Mouse (Mus musculus) small intestine, adult 2 months (tissue): ENCODE data around the gene Nck1. TPM values are rescaled to one million over a fixed set of nuclear protein-coding genes. Genes with fewer than 3 reads are reported as not detected.

Experiments used
- H3K27ac ChIP-seq: fragments of 200-500 bp; 2 replicates; pipeline ENCODE4 v1.5.1; 2012; ENCODE audit warnings: low read depth, low read length, control low read depth, inconsistent platforms; ENCODE audit not compliant: insufficient read depth
- H3K27me3 ChIP-seq: fragments of 200-500 bp; 2 replicates; pipeline ENCODE4 v1.6.1; 2012; ENCODE audit warnings: mild to moderate bottlenecking, moderate library complexity, low read length, inconsistent platforms; ENCODE audit not compliant: control insufficient read depth, insufficient read depth
- H3K36me3 ChIP-seq: fragments of 200-500 bp; 2 replicates; pipeline ENCODE4 v1.6.1; 2012; ENCODE audit warnings: mild to moderate bottlenecking, low read length, control low read depth, inconsistent platforms; ENCODE audit not compliant: control insufficient read depth, insufficient read depth
- H3K4me1 ChIP-seq: fragments of 200-500 bp; 2 replicates; pipeline ENCODE4 v1.6.1; 2012; ENCODE audit warnings: low read length, inconsistent platforms, mixed read lengths; ENCODE audit not compliant: control insufficient read depth, insufficient read depth, insufficient read length
- H3K4me3 ChIP-seq: fragments of 200-500 bp; 2 replicates; pipeline ENCODE4 v1.5.1; 2012; ENCODE audit warnings: low read depth, mild to moderate bottlenecking, control low read depth, inconsistent platforms, low read length, moderate library complexity
- CTCF ChIP-seq: fragments of 200-500 bp; IDR thresholded peaks from 2 replicates; pipeline ENCODE4 v1.5.1; 2012; ENCODE audit warnings: low read depth, mild to moderate bottlenecking, control low read depth, inconsistent platforms, low read length, moderate library complexity, mixed read lengths; ENCODE audit not compliant: insufficient replicate concordance, insufficient read length; ENCODE audit errors: extremely low read depth
- POLR2A ChIP-seq: fragments of 200-500 bp; IDR thresholded peaks from 2 replicates; pipeline ENCODE4 v1.6.1; 2012; ENCODE audit warnings: low read depth, mild to moderate bottlenecking, control low read depth, inconsistent platforms, low read length, moderate library complexity
- WGBS: fragments of 180-500 bp; shearing (Covaris S2); methylation state at CpG from one replicate; pipeline ENCODE4 v1.1.7; 2018; 5-methylcytosine and 5-hydroxymethylcytosine counted together
- polyA plus RNA-seq: library from polyadenylated mRNA; depleted of rRNA; stranded (reverse); fragments of >200 nt; gene quantifications from 2 replicates; pipeline ENCODE4 v1.2.3, GENCODE M21; 2012

Gene Nck1
- polyA plus RNA-seq, 1 experiment = 0.71 TPM

DNA sequence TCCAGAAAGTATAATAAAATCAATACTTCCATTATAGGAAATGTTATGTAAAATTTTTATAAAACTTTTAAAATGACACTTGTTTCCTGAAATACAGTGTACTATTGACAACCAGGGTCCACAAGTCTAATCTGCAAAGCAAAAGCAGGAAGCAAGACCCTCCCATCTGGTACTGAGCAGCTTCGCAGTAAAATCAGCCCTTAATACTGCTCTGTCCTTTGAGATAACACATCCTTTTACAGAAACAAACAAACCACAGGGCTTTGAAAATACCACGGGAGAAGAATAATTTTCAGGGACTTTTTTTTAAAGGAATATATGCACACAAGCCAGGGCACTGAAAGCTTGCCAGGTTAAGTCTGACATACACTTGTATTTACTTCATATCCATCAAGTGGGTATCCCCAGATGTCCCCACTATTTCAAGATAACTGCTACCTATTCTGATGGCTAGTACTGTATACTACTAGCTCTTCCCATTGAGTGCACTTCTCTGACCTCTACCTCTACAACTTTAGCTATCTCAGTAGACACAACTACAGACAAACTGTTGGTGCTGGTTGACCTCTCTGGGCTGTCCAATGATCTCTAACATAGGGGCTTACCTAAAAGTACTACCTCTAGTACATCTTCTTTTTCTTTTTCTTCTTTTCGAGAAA, 13.0 kb downstream of the Nck1 start:
- Histone ChIP-seq H3K4me1 (no peaks in the 10 kb centered on the region), H3K4me3 (no peak overlapping the region), H3K36me3 (0 out of 2 replicates have a peak, but pooled peaks cover 1% of the 10 kb centered on the region), H3K27ac (no peak overlapping the region), H3K27me3 (no peaks in the 10 kb centered on the region)
- WGBS = 52% methylated on average over 3 of the region's 3 CpGs
- TF ChIP-seq POLR2A (no peak), CTCF (no peak)

DNA sequence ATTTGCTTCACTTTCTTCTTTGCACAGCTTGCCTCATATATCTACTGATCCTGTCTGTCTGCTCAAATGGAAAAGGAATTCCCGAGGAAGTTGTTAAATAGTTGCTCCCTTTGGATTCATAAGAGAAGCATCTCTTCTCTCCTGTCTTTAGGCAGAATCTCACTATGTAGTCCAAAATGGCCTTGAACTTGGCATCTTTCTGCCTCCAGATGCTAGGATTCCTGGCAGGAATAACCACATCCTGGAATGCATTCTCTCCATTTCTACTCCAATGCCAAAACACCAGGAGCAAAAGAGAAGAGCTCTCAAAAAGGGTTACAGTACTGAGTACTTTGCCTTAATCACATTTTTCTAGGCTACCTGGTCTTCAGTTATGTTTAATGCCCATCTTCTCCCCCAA, 14.6 kb downstream of the Nck1 start:
- no peak overlapping the region for H3K27ac ChIP-seq
- WGBS = 56% methylated on average over 1 of the region's 1 CpGs
- no peaks in the 10 kb centered on the region for H3K4me1 ChIP-seq

DNA sequence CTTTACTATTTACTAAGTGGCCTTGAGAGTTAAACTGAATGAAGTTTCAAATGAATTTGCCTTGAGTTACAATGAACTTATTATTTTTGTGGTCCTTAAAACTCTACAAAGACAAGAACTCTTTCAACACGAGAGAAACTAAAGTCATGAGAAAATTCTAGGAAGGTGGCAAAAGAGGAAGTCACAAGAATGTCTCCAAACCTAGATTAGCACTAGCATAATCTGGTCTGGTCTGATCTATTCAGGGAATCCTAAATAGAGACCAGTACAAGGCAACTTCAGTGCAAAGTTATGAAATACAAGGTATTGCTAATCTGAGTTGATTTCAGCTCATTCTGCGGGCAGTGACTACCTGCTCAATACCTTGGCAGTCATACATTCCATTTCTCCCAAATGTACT, 20.7 kb downstream of the Nck1 start:
- TF ChIP-seq CTCF (no peak), POLR2A (no peak)
- WGBS = 75% methylated on average over 2 of the region's 2 CpGs
- Histone ChIP-seq H3K27ac (no peak overlapping the region), H3K4me3 (no peak overlapping the region), H3K4me1 (0 out of 2 replicates have a peak, but pooled peaks cover 3% of the 10 kb centered on the region), H3K27me3 (no peaks in the 10 kb centered on the region), H3K36me3 (0 out of 2 replicates have a peak, but pooled peaks cover 1% of the 10 kb centered on the region)

More for the DNA sequence above, 14.6 kb downstream of the Nck1 start:
- Histone ChIP-seq H3K27me3 (no peaks in the 10 kb centered on the region), H3K4me3 (no peak overlapping the region), H3K36me3 (0 out of 2 replicates have a peak, but pooled peaks cover 1% of the 10 kb centered on the region)
- TF ChIP-seq POLR2A (no peak), CTCF (no peak)

DNA sequence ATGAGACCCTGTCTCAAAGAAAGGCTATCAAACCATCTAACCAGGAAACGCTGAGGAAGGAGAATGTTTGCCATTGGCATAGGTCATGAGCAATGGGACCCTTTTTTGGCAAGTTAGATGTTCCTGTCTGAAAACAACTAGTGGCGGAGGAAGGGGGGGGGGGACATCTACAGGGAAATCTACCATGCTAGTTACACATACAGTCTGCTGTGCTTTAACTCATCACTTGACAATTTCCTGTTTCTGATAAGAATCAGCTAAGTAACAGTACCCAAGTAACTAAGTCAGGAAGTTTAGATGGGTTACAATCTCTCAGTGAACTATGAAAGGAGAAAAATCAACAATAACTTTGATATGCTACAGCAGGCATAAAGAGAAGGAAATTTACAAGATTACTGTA, 23.9 kb downstream of the Nck1 start:
- Histone ChIP-seq H3K4me1 (0 out of 2 replicates have a peak, but pooled peaks cover 3% of the 10 kb centered on the region), H3K27ac (no peak overlapping the region), H3K4me3 (no peak overlapping the region), H3K36me3 (no peaks in the 10 kb centered on the region), H3K27me3 (no peaks in the 10 kb centered on the region)
- WGBS = 44% methylated on average over 2 of the region's 2 CpGs
- TF ChIP-seq POLR2A (no peak), CTCF (no peak)

DNA sequence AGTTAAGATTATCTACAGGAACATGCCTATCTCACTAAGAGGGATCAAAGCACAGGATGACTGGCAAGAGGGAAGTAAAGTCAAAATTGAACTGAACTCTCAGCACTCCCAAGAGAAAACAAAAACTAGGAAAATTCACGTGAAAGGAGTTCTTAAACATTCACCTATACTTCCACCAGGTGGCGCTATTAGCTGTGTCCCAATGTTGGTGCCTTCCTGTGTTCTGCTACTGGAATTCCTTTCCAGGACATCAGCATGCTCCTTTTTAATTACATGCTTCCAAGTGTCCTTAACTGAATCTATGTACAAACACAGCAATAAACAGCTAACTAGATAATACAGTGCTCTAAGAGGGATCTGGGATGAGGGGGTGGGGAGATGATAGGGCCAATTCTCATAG, 25.3 kb downstream of the Nck1 start:
- 1% methylated on average over 2 of the region's 2 CpGs for WGBS
- no peak overlapping the region for H3K27ac ChIP-seq
- TF ChIP-seq POLR2A = no peak
- TF ChIP-seq CTCF = no peak
- no peaks in the 10 kb centered on the region for H3K36me3 ChIP-seq
- no peaks in the 10 kb centered on the region for H3K27me3 ChIP-seq
- H3K4me1 ChIP-seq = 0 out of 2 replicates have a peak, but pooled peaks cover 3% of the 10 kb centered on the region
- no peak overlapping the region for H3K4me3 ChIP-seq

DNA sequence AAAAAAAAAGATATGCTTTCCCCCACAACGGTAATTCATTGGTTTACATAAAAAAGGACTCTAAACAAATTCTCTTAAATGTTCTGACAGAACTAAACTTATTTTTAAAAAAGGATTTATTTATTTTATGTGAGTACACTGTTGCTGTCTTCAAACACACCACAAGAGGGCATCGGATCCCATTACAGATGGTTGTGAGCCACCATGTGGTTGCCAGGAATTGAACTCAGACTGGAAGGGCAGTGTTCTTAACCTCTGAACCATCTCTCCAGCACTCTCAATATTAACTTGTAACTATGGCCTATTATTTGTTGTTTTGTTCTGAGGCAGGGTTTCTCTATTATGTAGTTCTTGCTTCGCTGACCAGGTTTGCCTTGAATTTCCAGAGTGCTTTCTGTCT, 25.9 kb downstream of the Nck1 start:
- no peaks in the 10 kb centered on the region for H3K27me3 ChIP-seq
- H3K36me3 ChIP-seq = no peaks in the 10 kb centered on the region
- no peak overlapping the region for H3K27ac ChIP-seq
- H3K4me3 ChIP-seq = no peak overlapping the region
- WGBS = 88% methylated on average over 3 of the region's 3 CpGs
- no peak for TF ChIP-seq CTCF
- TF ChIP-seq POLR2A = no peak
- 0 out of 2 replicates have a peak, but pooled peaks cover 3% of the 10 kb centered on the region for H3K4me1 ChIP-seq

DNA sequence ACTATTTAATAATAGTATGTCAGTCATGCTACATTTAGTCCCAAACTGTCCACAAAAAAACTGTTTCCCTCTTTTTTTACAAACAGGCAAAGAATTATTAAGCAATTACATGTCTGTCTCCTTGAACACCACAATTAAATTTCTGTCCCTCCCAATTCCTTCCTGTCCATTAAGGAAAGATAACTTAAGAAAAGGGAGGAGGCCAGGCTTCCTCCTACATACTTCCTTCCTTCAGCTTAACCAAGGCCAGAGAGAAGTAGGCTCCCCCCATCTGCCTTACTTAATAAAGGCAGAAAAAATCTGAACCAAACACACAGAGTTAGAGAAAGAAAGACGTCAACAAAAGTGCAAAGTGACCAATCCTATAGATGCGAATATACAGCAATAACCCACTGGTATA, 38.4 kb downstream of the Nck1 start:
- TF ChIP-seq CTCF (no peak), POLR2A (no peak)
- WGBS = 89% methylated on average over 2 of the region's 2 CpGs
- H3K4me3 ChIP-seq = no peak overlapping the region
- H3K27me3 ChIP-seq = no peaks in the 10 kb centered on the region
- H3K36me3 ChIP-seq = 0 out of 2 replicates have a peak, but pooled peaks cover 3% of the 10 kb centered on the region
- no peaks in the 10 kb centered on the region for H3K4me1 ChIP-seq
- no peak overlapping the region for H3K27ac ChIP-seq

DNA sequence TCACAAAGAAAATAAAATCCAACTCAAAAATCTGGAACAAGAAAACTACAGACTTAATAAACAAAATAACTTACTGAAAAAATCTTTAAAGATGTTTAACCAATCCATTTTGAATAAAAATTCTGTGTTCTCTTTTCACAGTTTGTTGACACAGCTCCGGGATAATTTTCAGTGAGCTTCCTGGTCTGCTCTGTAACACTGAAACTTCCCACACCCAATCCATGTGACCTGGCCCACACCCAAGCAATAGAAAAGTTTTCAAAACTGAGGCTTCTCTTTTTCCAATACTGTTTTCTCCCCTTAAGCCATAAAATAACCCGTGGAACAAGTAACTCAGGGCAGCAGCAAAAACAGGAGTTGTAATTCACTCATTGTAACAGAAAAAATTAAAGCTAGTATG, 39.3 kb downstream of the Nck1 start:
- H3K27ac ChIP-seq = no peak overlapping the region
- H3K4me3 ChIP-seq = no peak overlapping the region
- no peaks in the 10 kb centered on the region for H3K27me3 ChIP-seq
- 7% methylated on average over 2 of the region's 2 CpGs for WGBS
- TF ChIP-seq CTCF (no peak), POLR2A (no peak)
- 0 out of 2 replicates have a peak, but pooled peaks cover 3% of the 10 kb centered on the region for H3K36me3 ChIP-seq
- no peaks in the 10 kb centered on the region for H3K4me1 ChIP-seq
